Mouse (Mus musculus): Measurements from ENCODE around the gene Txlnb. TPM values are rescaled to one million over a fixed set of nuclear protein-coding genes. Genes with fewer than 3 reads are reported as not detected.

The Txlnb gene
- polyA plus RNA-seq, 1 experiment from 2014 or later: 1.3 TPM

- no peak overlapping the region for H3K9ac ChIP-seq (replicated peaks; ENCODE audit: low read depth, low read length)
- H3K36me3 ChIP-seq (ENCODE audit: control insufficient read depth, insufficient read depth, low read length): no peaks in the 10 kb centered on the region
- no peaks in the 10 kb centered on the region for H3K27me3 ChIP-seq (ENCODE audit: control insufficient read depth, insufficient read depth, low read length)
- H3K4me3 ChIP-seq (ENCODE audit: low read depth, low read length): no peak overlapping the region
- H3K4me2 ChIP-seq (ENCODE audit: low read depth, low read length): no peak overlapping the region
- H3K27ac ChIP-seq (ENCODE audit: low read depth, low read length): no peak overlapping the region
- 90% methylated on average over 1 of the region's 1 CpGs for WGBS
- H3K9me3 ChIP-seq (ENCODE audit: control insufficient read depth, low read length): no peaks in the 10 kb centered on the region
- no peaks in the 10 kb centered on the region for H3K4me1 ChIP-seq (ENCODE audit: control insufficient read depth, insufficient read depth, low read length)
- no peak for ATAC-seq (ENCODE audit: low read depth)
These were observed 40.2 kb downstream of the Txlnb start for GRCm38 (mm10) chr10:17836275-17836674.

DNA sequence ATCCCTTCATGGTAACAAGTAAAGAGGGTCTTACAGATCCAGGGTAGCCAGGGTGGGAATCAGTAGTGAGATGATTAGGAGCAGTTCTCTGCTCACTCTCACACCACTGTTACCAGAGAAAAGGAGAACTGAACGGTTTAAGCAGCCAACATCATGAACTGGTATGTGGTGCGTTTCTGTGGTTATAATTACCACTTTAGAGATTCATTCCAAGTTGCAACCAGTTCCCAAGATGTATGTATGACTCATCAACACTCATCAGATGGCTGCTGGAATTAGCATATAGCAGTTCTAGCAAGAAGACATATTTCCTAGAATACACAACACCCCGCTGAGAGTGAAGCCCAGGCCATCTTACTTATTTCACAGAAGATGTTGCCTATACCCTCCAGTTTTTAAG, 46.0 kb downstream of the Txlnb start:
- Histone ChIP-seq H3K9me3 (ENCODE audit: control insufficient read depth, low read length) (no peaks in the 10 kb centered on the region), H3K27ac (ENCODE audit: low read depth, low read length) (no peak overlapping the region), H3K27me3 (ENCODE audit: control insufficient read depth, insufficient read depth, low read length) (no peaks in the 10 kb centered on the region), H3K9ac (replicated peaks; ENCODE audit: low read depth, low read length) (no peak overlapping the region), H3K4me3 (ENCODE audit: low read depth, low read length) (no peak overlapping the region), H3K4me2 (ENCODE audit: low read depth, low read length) (no peak overlapping the region), H3K4me1 (ENCODE audit: control insufficient read depth, insufficient read depth, low read length) (no peaks in the 10 kb centered on the region), H3K36me3 (ENCODE audit: control insufficient read depth, insufficient read depth, low read length) (no peaks in the 10 kb centered on the region)
- WGBS: 93% methylated on average over 3 of the region's 3 CpGs
- ATAC-seq (ENCODE audit: low read depth): no peak

GRCm38 (mm10) chr10:17844781-17845537, 48.9 kb downstream of the Txlnb start:
- Histone ChIP-seq H3K9ac (replicated peaks; ENCODE audit: low read depth, low read length) (no peak overlapping the region), H3K27ac (ENCODE audit: low read depth, low read length) (no peak overlapping the region), H3K4me3 (ENCODE audit: low read depth, low read length) (no peak overlapping the region), H3K9me3 (ENCODE audit: control insufficient read depth, low read length) (no peaks in the 10 kb centered on the region), H3K4me2 (ENCODE audit: low read depth, low read length) (no peak overlapping the region), H3K4me1 (ENCODE audit: control insufficient read depth, insufficient read depth, low read length) (no peaks in the 10 kb centered on the region), H3K27me3 (ENCODE audit: control insufficient read depth, insufficient read depth, low read length) (no peaks in the 10 kb centered on the region), H3K36me3 (ENCODE audit: control insufficient read depth, insufficient read depth, low read length) (no peaks in the 10 kb centered on the region)
- no peak for ATAC-seq (ENCODE audit: low read depth)
- WGBS: 70% methylated on average over 4 of the region's 4 CpGs

GRCm38 (mm10) chr10:17857647-17858261, 61.7 kb downstream of the Txlnb start:
- H3K9ac ChIP-seq (replicated peaks; ENCODE audit: low read depth, low read length): no peak overlapping the region
- WGBS: 87% methylated on average over 9 of the region's 9 CpGs
- H3K36me3 ChIP-seq (ENCODE audit: control insufficient read depth, insufficient read depth, low read length): no peaks in the 10 kb centered on the region
- no peaks in the 10 kb centered on the region for H3K4me1 ChIP-seq (ENCODE audit: control insufficient read depth, insufficient read depth, low read length)
- no peak overlapping the region for H3K27ac ChIP-seq (ENCODE audit: low read depth, low read length)
- H3K4me2 ChIP-seq (ENCODE audit: low read depth, low read length): no peak overlapping the region
- ATAC-seq (ENCODE audit: low read depth): no peak
- H3K27me3 ChIP-seq (ENCODE audit: control insufficient read depth, insufficient read depth, low read length): no peaks in the 10 kb centered on the region
- no peaks in the 10 kb centered on the region for H3K9me3 ChIP-seq (ENCODE audit: control insufficient read depth, low read length)
- H3K4me3 ChIP-seq (ENCODE audit: low read depth, low read length): no peak overlapping the region

- no peak for ATAC-seq (ENCODE audit: low read depth)
- no peak overlapping the region for H3K27ac ChIP-seq (ENCODE audit: low read depth, low read length)
- no peaks in the 10 kb centered on the region for H3K4me1 ChIP-seq (ENCODE audit: control insufficient read depth, insufficient read depth, low read length)
- no peak overlapping the region for H3K4me2 ChIP-seq (ENCODE audit: low read depth, low read length)
- no peaks in the 10 kb centered on the region for H3K9me3 ChIP-seq (ENCODE audit: control insufficient read depth, low read length)
- no peak overlapping the region for H3K4me3 ChIP-seq (ENCODE audit: low read depth, low read length)
- H3K9ac ChIP-seq (replicated peaks; ENCODE audit: low read depth, low read length): no peak overlapping the region
- 82% methylated on average over 6 of the region's 6 CpGs for WGBS
- H3K27me3 ChIP-seq (ENCODE audit: control insufficient read depth, insufficient read depth, low read length): no peaks in the 10 kb centered on the region
- no peaks in the 10 kb centered on the region for H3K36me3 ChIP-seq (ENCODE audit: control insufficient read depth, insufficient read depth, low read length)
These were observed 64.9 kb downstream of the Txlnb start for GRCm38 (mm10) chr10:17860701-17861480.

GRCm38 (mm10) chr10:17869822-17870662, 74.0 kb downstream of the Txlnb start:
- no peaks in the 10 kb centered on the region for H3K36me3 ChIP-seq (ENCODE audit: control insufficient read depth, insufficient read depth, low read length)
- H3K27ac ChIP-seq (ENCODE audit: low read depth, low read length): no peak overlapping the region
- no peaks in the 10 kb centered on the region for H3K4me1 ChIP-seq (ENCODE audit: control insufficient read depth, insufficient read depth, low read length)
- H3K9me3 ChIP-seq (ENCODE audit: control insufficient read depth, low read length): no peaks in the 10 kb centered on the region
- ATAC-seq (ENCODE audit: low read depth): peak; percentile 100
- H3K4me2 ChIP-seq (ENCODE audit: low read depth, low read length): no peak overlapping the region
- H3K27me3 ChIP-seq (ENCODE audit: control insufficient read depth, insufficient read depth, low read length): no peaks in the 10 kb centered on the region
- H3K4me3 ChIP-seq (ENCODE audit: low read depth, low read length): no peak overlapping the region
- 37% methylated on average over 5 of the region's 5 CpGs for WGBS
- no peak overlapping the region for H3K9ac ChIP-seq (replicated peaks; ENCODE audit: low read depth, low read length)

DNA sequence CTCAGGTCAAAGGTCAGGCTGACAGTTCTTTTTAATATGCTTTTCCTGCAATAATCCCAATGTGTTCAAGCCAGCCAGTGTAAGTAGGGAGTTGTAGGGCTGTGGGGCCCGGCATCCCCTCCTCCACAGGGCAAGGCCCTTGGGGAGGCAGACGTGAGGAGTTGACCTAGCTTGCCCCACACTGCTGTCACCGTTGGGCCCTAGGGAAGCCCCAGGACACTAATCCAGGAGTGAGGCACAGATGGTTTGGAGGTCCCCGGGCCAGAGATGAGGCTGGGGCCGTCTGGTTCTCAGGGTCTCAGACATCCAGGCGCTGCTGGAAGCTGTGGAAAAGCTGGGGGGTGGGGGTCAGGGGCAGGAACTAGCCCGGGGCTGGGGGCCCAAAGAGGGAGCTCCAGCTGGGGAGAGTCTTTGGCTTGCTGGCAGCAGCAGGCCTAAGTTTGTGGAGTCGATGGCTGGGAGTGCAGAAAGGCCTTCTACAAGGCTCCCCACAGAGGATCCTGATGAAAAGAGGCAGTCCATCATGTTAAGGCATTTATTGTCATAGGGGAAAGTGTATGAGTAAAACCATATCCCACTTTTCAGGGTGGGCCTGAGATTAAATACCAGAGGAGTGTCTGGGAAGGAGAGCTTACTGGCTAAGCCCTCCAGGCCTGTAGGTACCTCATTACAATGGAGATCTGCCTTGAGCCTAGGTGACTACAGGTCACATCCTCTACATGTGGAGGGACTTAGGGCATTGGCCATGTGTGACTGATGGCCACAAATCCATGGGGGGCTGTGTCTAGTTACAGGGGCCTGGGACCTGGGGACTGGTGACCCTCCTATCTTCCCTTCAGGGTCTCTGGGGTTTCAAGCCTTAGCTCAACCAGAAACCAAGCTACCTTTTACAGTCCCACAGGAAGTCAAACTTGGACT, 82.2 kb downstream of the Txlnb start:
- no peaks in the 10 kb centered on the region for H3K27me3 ChIP-seq (ENCODE audit: control insufficient read depth, insufficient read depth, low read length)
- 0 out of 2 replicates have a peak, but pooled peaks have one; percentile 44 for ATAC-seq (ENCODE audit: low read depth)
- H3K9ac ChIP-seq (replicated peaks; ENCODE audit: low read depth, low read length): no peak overlapping the region
- H3K4me1 ChIP-seq (ENCODE audit: control insufficient read depth, insufficient read depth, low read length): no peaks in the 10 kb centered on the region
- H3K9me3 ChIP-seq (ENCODE audit: control insufficient read depth, low read length): no peaks in the 10 kb centered on the region
- no peak overlapping the region for H3K27ac ChIP-seq (ENCODE audit: low read depth, low read length)
- WGBS: 44% methylated on average over 8 of the region's 8 CpGs
- no peak overlapping the region for H3K4me3 ChIP-seq (ENCODE audit: low read depth, low read length)
- no peaks in the 10 kb centered on the region for H3K36me3 ChIP-seq (ENCODE audit: control insufficient read depth, insufficient read depth, low read length)
- no peak overlapping the region for H3K4me2 ChIP-seq (ENCODE audit: low read depth, low read length)

- Histone ChIP-seq H3K9me3 (ENCODE audit: control insufficient read depth, low read length) (no peaks in the 10 kb centered on the region), H3K4me1 (ENCODE audit: control insufficient read depth, insufficient read depth, low read length) (no peaks in the 10 kb centered on the region), H3K36me3 (ENCODE audit: control insufficient read depth, insufficient read depth, low read length) (no peaks in the 10 kb centered on the region), H3K27ac (ENCODE audit: low read depth, low read length) (no peak overlapping the region), H3K4me2 (ENCODE audit: low read depth, low read length) (no peak overlapping the region), H3K27me3 (ENCODE audit: control insufficient read depth, insufficient read depth, low read length) (no peaks in the 10 kb centered on the region), H3K9ac (replicated peaks; ENCODE audit: low read depth, low read length) (no peak overlapping the region), H3K4me3 (ENCODE audit: low read depth, low read length) (no peak overlapping the region)
- WGBS: 86% methylated on average over 3 of the region's 3 CpGs
- ATAC-seq (ENCODE audit: low read depth): no peak
These were observed 84.0 kb downstream of the Txlnb start for GRCm38 (mm10) chr10:17880038-17880437.
